Mouse (Mus musculus): Measurements from ENCODE around the gene Bud23.
A peak's percentile ranks its signal among the peaks of the same experiment; 100 is the strongest.
"Not testable (repeated sequence)": the region's sequence is repeated elsewhere in the genome, so short reads cannot be mapped to it uniquely, and the experiment has no call there.

The Bud23 gene

GRCm38 (mm10) chr5:135064909-135065446 is at the start of gene Bud23:
Bud23 (minus strand) TSS chr5:135064959.
- not testable (repeated sequence) for DNase-seq (ENCODE audit: extremely low spot score, low read depth, low spot score)

- no peak for DNase-seq (ENCODE audit: extremely low spot score, low read depth, low spot score)
These were observed 49.0 kb upstream of the Bud23 start for GRCm38 (mm10) chr5:135113782-135114181.

- DNase-seq (ENCODE audit: extremely low spot score, low read depth, low spot score), result no peak
These were observed 45.2 kb upstream of the Bud23 start for GRCm38 (mm10) chr5:135109976-135110375.

- no peak for DNase-seq (ENCODE audit: extremely low spot score, low read depth, low spot score)
These were observed 44.7 kb upstream of the Bud23 start for GRCm38 (mm10) chr5:135109426-135109825.

- no peak for DNase-seq (ENCODE audit: extremely low spot score, low read depth, low spot score)
These were observed 44.3 kb upstream of the Bud23 start for GRCm38 (mm10) chr5:135109017-135109416.

- DNase-seq (ENCODE audit: extremely low spot score, low read depth, low spot score), result no peak
These were observed 43.1 kb upstream of the Bud23 start for GRCm38 (mm10) chr5:135107521-135108501.

- DNase-seq (ENCODE audit: extremely low spot score, low read depth, low spot score), result peak; percentile 64
These were observed 42.0 kb upstream of the Bud23 start for GRCm38 (mm10) chr5:135106758-135107256.

GRCm38 (mm10) chr5:135103999-135104660 is 39.4 kb upstream of the Bud23 start:
- no peak for DNase-seq (ENCODE audit: extremely low spot score, low read depth, low spot score)

- no peak for DNase-seq (ENCODE audit: extremely low spot score, low read depth, low spot score)
These were observed 36.2 kb upstream of the Bud23 start for GRCm38 (mm10) chr5:135100981-135101380.

- no peak for DNase-seq (ENCODE audit: extremely low spot score, low read depth, low spot score)
These were observed 24.9 kb upstream of the Bud23 start, which contains the start of gene Mlxipl for GRCm38 (mm10) chr5:135089653-135090052. Mlxipl (plus strand) TSS chr5:135089890.

- DNase-seq (ENCODE audit: extremely low spot score, low read depth, low spot score), result no peak
These were observed 22.1 kb upstream of the Bud23 start for GRCm38 (mm10) chr5:135086871-135087270.

GRCm38 (mm10) chr5:135080539-135080938 is 15.8 kb upstream of the Bud23 start:
- no peak for DNase-seq (ENCODE audit: extremely low spot score, low read depth, low spot score)

GRCm38 (mm10) chr5:135079578-135079977 is 14.8 kb upstream of the Bud23 start:
- no peak for DNase-seq (ENCODE audit: extremely low spot score, low read depth, low spot score)

GRCm38 (mm10) chr5:135078482-135078810 is 13.7 kb upstream of the Bud23 start:
- no peak for DNase-seq (ENCODE audit: extremely low spot score, low read depth, low spot score)

GRCm38 (mm10) chr5:135077564-135078481 is 13.1 kb upstream of the Bud23 start, which contains the start of gene Vps37d:
Vps37d (minus strand) TSS chr5:135078266.
- DNase-seq (ENCODE audit: extremely low spot score, low read depth, low spot score), result peak; percentile 54

GRCm38 (mm10) chr5:135076931-135077505 is 12.3 kb upstream of the Bud23 start:
- DNase-seq (ENCODE audit: extremely low spot score, low read depth, low spot score), result no peak

- no peak for DNase-seq (ENCODE audit: extremely low spot score, low read depth, low spot score)
These were observed 11.6 kb upstream of the Bud23 start for GRCm38 (mm10) chr5:135076368-135076767.

- no peak for DNase-seq (ENCODE audit: extremely low spot score, low read depth, low spot score)
These were observed 10.9 kb upstream of the Bud23 start for GRCm38 (mm10) chr5:135075655-135076054.

GRCm38 (mm10) chr5:135073349-135074150 is 8.8 kb upstream of the Bud23 start:
- no peak for DNase-seq (ENCODE audit: extremely low spot score, low read depth, low spot score)

All from hindlimb bud, embryonic 11.5 days (tissue).